Mouse (Mus musculus) limb, embryonic 11.5 days (tissue): ENCODE measurements at regions not wholly inside any gene's neighbourhood (a gene's known extent, or its start where the extent isn't known, plus 50 kb on each side); places are given as distances from the start of the nearest gene placed in this dataset.
A peak's percentile ranks its signal among the peaks of the same experiment; 100 is the strongest.

Source experiments
- ATAC-seq: fragments of 200-750 bp; cut with Nextera tagmentation; 2 replicates; pipeline ENCODE4 v1.8.0; 2017; ENCODE audit warnings: low read depth; ENCODE audit not compliant: insufficient number of reproducible peaks, low FRiP score, low TSS enrichment
- DNase-seq: peaks from one replicate; pipeline ENCODE4 v3.0.0-alpha.2; 2015; ENCODE audit warnings: low spot score
- H3K27ac ChIP-seq: fragments of 300-500 bp; sonication (generic); replicated peaks from 2 replicates; pipeline ENCODE4 v1.5.1; 2014; ENCODE audit warnings: low read depth, mild to moderate bottlenecking, low read length
- H3K27me3 ChIP-seq: fragments of 300-500 bp; sonication (generic); 2 replicates; pipeline ENCODE4 v1.6.1; 2014; ENCODE audit warnings: mild to moderate bottlenecking, low read length, mixed read lengths; ENCODE audit not compliant: control insufficient read depth, insufficient read depth
- H3K36me3 ChIP-seq: fragments of 300-500 bp; sonication (generic); 2 replicates; pipeline ENCODE4 v1.6.1; 2014; ENCODE audit warnings: mild to moderate bottlenecking, low read length, moderate library complexity, mixed read lengths; ENCODE audit not compliant: control insufficient read depth, insufficient read depth
- H3K4me1 ChIP-seq: fragments of 300-500 bp; sonication (generic); 2 replicates; pipeline ENCODE4 v1.6.1; 2014; ENCODE audit warnings: low read length, mixed read lengths; ENCODE audit not compliant: control insufficient read depth, insufficient read depth
- H3K4me2 ChIP-seq: fragments of 300-500 bp; sonication (generic); 2 replicates; pipeline ENCODE4 v1.6.1; 2014; ENCODE audit warnings: low read depth, mild to moderate bottlenecking, moderate library complexity; ENCODE audit not compliant: severe bottlenecking
- H3K4me3 ChIP-seq: fragments of 300-500 bp; sonication (generic); 2 replicates; pipeline ENCODE4 v1.5.1; 2014; ENCODE audit warnings: low read depth, low read length
- H3K9ac ChIP-seq: fragments of 300-500 bp; sonication (generic); 2 replicates; pipeline ENCODE4 v1.6.1; 2014; ENCODE audit warnings: mild to moderate bottlenecking, low read length
- H3K9me3 ChIP-seq: fragments of 300-500 bp; sonication (generic); 2 replicates; pipeline ENCODE4 v1.6.1; 2016; ENCODE audit warnings: low read length; ENCODE audit not compliant: control insufficient read depth
- WGBS: fragments of 180-500 bp; shearing (Covaris S2); extraction: QIAGEN DNeasy Blood & Tissue Kit; methylation state at CpG from one replicate; pipeline ENCODE4 v1.1.7; 2014; 5-methylcytosine and 5-hydroxymethylcytosine counted together

GRCm38 (mm10) chr11:32913071-32913470 is 88.7 kb upstream of the Smim23 start:
- H3K4me2 ChIP-seq, result no peak overlapping the region
- H3K9me3 ChIP-seq, result no peaks in the 10 kb centered on the region
- H3K27me3 ChIP-seq, result no peaks in the 10 kb centered on the region
- ATAC-seq, result no peak
- peaks cover 3% of the 10 kb centered on the region for H3K4me1 ChIP-seq
- no peak overlapping the region for H3K9ac ChIP-seq
- no peak overlapping the region for H3K27ac ChIP-seq
- no peak overlapping the region for H3K4me3 ChIP-seq
- 73% methylated on average over 3 of the region's 3 CpGs for WGBS
- DNase-seq, result no peak
- H3K36me3 ChIP-seq, result no peaks in the 10 kb centered on the region

GRCm38 (mm10) chr11:32911791-32912190 is 87.4 kb upstream of the Smim23 start:
- no peak overlapping the region for H3K9ac ChIP-seq
- ATAC-seq (no peak), DNase-seq (no peak)
- H3K9me3 ChIP-seq, result no peaks in the 10 kb centered on the region
- peaks cover 6% of the 10 kb centered on the region for H3K4me1 ChIP-seq
- H3K27ac ChIP-seq, result no peak overlapping the region
- H3K4me3 ChIP-seq, result no peak overlapping the region
- H3K27me3 ChIP-seq, result no peaks in the 10 kb centered on the region
- no peak overlapping the region for H3K4me2 ChIP-seq
- WGBS, result 89% methylated on average over 4 of the region's 4 CpGs
- no peaks in the 10 kb centered on the region for H3K36me3 ChIP-seq

- ATAC-seq (no peak), DNase-seq (peak; percentile 42)
- H3K4me1 ChIP-seq, result peaks cover 6% of the 10 kb centered on the region
- no peak overlapping the region for H3K27ac ChIP-seq
- H3K36me3 ChIP-seq, result no peaks in the 10 kb centered on the region
- no peak overlapping the region for H3K4me3 ChIP-seq
- H3K27me3 ChIP-seq, result no peaks in the 10 kb centered on the region
- no peaks in the 10 kb centered on the region for H3K9me3 ChIP-seq
- H3K9ac ChIP-seq, result no peak overlapping the region
- no peak overlapping the region for H3K4me2 ChIP-seq
- WGBS, result 64% methylated on average over 14 of the region's 14 CpGs
These were observed 84.5 kb upstream of the Smim23 start for GRCm38 (mm10) chr11:32908723-32909411.

GRCm38 (mm10) chr11:32907520-32908233 is 83.3 kb upstream of the Smim23 start:
- ATAC-seq (no peak), DNase-seq (no peak)
- Histone ChIP-seq H3K27me3 (no peaks in the 10 kb centered on the region), H3K4me1 (peaks cover 12% of the 10 kb centered on the region), H3K9ac (no peak overlapping the region), H3K27ac (no peak overlapping the region), H3K4me3 (no peak overlapping the region), H3K36me3 (no peaks in the 10 kb centered on the region), H3K9me3 (no peaks in the 10 kb centered on the region), H3K4me2 (no peak overlapping the region)
- WGBS, result 69% methylated on average over 10 of the region's 10 CpGs

GRCm38 (mm10) chr11:32903970-32904369 is 79.6 kb upstream of the Smim23 start:
- ATAC-seq (no peak), DNase-seq (no peak)
- no peaks in the 10 kb centered on the region for H3K27me3 ChIP-seq
- no peak overlapping the region for H3K4me3 ChIP-seq
- H3K36me3 ChIP-seq, result no peaks in the 10 kb centered on the region
- H3K9ac ChIP-seq, result no peak overlapping the region
- H3K27ac ChIP-seq, result no peak overlapping the region
- no peaks in the 10 kb centered on the region for H3K9me3 ChIP-seq
- no peak overlapping the region for H3K4me2 ChIP-seq
- H3K4me1 ChIP-seq, result peaks cover 35% of the 10 kb centered on the region

- no peak overlapping the region for H3K27ac ChIP-seq
- WGBS, result 86% methylated on average over 3 of the region's 3 CpGs
These were observed 79.0 kb upstream of the Smim23 start for GRCm38 (mm10) chr11:32903389-32903788.

GRCm38 (mm10) chr11:32902923-32903322 is 78.5 kb upstream of the Smim23 start:
- no peak overlapping the region for H3K4me3 ChIP-seq
- WGBS, result 31% methylated on average over 8 of the region's 10 CpGs
- peaks cover 41% of the 10 kb centered on the region for H3K4me1 ChIP-seq
- no peaks in the 10 kb centered on the region for H3K27me3 ChIP-seq
- H3K27ac ChIP-seq, result no peak overlapping the region; the same call in 1 of the 2 replicates
- no peak overlapping the region for H3K9ac ChIP-seq
- no peak overlapping the region for H3K4me2 ChIP-seq
- no peaks in the 10 kb centered on the region for H3K9me3 ChIP-seq
- ATAC-seq, result no peak
- no peaks in the 10 kb centered on the region for H3K36me3 ChIP-seq
- peak; percentile 67 for DNase-seq

More at GRCm38 (mm10) chr11:32903389-32903788, 79.0 kb upstream of the Smim23 start:
- Histone ChIP-seq H3K9ac (no peak overlapping the region), H3K9me3 (no peaks in the 10 kb centered on the region), H3K27me3 (no peaks in the 10 kb centered on the region), H3K4me2 (no peak overlapping the region), H3K4me1 (peaks cover 39% of the 10 kb centered on the region), H3K36me3 (no peaks in the 10 kb centered on the region), H3K4me3 (no peak overlapping the region)
- no peak for DNase-seq
- ATAC-seq, result no peak

GRCm38 (mm10) chr11:32900437-32900836 is 76.0 kb upstream of the Smim23 start:
- Histone ChIP-seq H3K4me1 (peaks cover 38% of the 10 kb centered on the region), H3K36me3 (no peaks in the 10 kb centered on the region), H3K9ac (no peak overlapping the region), H3K27me3 (no peaks in the 10 kb centered on the region), H3K4me2 (no peak overlapping the region), H3K27ac (no peak overlapping the region; the same call in 1 of the 2 replicates), H3K4me3 (no peak overlapping the region), H3K9me3 (no peaks in the 10 kb centered on the region)
- 56% methylated on average over 6 of the region's 6 CpGs for whole genome bisulfite sequencing
- ATAC-seq, result no peak
- DNase-seq, result no peak
